Mouse (Mus musculus): Measurements from ENCODE around the gene Ly6g5b.
A peak's percentile ranks its signal among the peaks of the same experiment; 100 is the strongest.

Ly6g5b gene

GRCm38 (mm10) chr17:35080248-35080647, 35.0 kb downstream of the Ly6g5b start:
- no peak for DNase-seq (ENCODE audit: low spot score in 2 of 2)

- no peak for DNase-seq (ENCODE audit: low spot score in 2 of 2)
Measured at GRCm38 (mm10) chr17:35079778-35080177, 35.5 kb downstream of the Ly6g5b start.

DNA sequence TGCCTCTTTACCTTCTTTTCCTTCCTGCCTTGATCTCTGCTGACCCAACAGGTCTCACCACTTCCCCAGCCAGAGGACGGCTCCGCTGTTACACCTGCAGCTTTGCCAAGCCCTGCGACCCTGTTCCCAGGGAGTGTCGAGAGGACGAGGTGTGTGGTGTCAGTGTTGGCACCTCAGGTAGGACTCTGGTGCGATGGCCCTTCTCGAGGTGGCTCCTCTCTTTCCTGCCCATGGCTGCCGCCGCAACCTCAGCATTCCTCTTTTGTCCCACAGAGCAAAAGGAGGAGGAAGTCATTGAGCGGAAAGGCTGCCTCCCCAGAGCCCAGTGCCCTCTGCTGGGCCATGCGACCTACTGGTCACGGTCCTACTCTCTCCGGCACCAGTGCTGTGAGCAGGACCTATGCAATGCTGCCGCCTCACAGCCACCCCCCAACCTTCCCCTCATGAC, 37.4 kb downstream of the Ly6g5b start, which contains the start of gene Ly6g6d:
Gene Ly6g6d (minus strand): TSS at position 280 of the 448 bp plus-strand sequence.
- peak in 1 of 2 experiments; percentile 50 for DNase-seq (ENCODE audit: low spot score in 2 of 2)

DNA sequence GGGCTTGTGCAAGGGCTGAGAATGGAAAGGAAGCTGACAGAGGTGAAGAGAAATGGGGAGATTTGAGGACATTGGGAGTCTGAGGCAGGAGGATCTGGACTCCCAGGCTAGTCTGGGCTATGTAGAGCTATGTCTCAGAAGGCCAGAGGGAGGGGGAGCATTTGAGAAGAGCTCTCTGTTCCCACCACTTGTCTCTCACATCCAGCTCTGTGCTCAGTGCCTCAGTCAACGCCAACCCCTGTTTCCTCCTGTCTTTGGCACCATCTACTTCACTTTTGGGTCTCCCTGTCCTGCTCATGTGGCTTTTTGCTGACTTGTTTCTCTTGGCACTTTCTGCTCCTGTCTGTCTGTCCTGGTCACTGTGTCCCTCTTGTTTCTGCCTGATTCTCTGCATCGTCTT, 37.9 kb downstream of the Ly6g5b start:
- peak in 1 of 2 experiments; percentile 25 for DNase-seq (ENCODE audit: low spot score in 2 of 2)

DNA sequence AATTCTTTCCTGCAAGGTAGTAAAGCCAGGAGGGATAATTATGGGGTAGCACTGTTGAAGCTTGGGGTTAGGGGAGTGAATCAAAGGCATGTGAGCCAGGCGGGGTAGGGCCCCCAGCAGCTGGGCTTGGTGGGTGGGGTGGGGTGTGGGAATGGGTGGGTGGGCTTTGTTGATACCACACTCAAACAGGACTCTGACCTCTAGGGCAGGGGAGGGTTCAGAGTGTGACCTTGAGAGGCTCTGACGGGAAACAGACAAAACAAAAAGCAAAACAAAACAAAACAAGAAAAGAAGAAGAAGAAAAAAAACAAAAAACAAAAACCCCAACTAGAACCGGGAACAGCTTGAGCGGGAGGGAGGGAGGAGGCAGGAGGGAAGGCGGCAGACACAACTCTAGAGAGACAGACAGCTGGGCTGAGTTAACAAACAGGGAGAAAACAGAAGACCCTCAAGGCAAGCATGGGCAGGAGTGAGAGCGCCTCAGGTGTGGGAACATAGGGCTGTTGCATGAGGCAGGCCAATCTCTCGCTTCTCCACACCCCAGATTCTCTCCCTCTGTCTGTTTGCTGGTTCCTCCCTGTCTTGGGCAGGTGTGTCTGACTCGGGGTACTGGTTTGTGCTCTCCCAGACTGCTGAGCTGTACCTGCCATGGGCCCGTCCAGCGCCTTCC, 38.6 kb downstream of the Ly6g5b start, which contains the start of gene Ly6g6e:
Gene Ly6g6e (plus strand): TSS at position 396 of the 670 bp plus-strand sequence.
- DNase-seq (ENCODE audit: low spot score in 2 of 2), result no peak

GRCm38 (mm10) chr17:35074097-35074496, 41.1 kb downstream of the Ly6g5b start:
- DNase-seq (ENCODE audit: low spot score in 2 of 2), result no peak

DNA sequence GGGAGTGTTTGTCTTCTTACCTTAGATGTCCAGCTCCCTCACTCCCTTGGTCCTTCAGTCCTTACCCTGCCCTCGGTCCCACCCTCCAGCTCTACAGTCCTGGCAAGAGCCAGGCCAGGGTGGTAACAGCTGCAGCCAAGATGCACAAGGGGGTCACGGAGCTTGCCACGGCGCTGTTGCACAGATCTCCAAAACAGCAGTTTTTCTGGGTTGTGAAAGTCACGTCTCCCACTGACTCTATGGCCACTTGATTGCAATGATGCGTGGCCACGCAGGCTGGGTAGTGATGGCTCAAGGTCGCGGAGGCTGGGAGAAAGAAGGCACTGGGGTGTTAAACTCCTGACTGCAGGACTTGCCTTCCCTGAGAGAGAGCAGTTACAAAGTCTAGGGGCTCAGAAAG, 43.8 kb downstream of the Ly6g5b start:
- DNase-seq (ENCODE audit: low spot score in 2 of 2), result no peak

DNA sequence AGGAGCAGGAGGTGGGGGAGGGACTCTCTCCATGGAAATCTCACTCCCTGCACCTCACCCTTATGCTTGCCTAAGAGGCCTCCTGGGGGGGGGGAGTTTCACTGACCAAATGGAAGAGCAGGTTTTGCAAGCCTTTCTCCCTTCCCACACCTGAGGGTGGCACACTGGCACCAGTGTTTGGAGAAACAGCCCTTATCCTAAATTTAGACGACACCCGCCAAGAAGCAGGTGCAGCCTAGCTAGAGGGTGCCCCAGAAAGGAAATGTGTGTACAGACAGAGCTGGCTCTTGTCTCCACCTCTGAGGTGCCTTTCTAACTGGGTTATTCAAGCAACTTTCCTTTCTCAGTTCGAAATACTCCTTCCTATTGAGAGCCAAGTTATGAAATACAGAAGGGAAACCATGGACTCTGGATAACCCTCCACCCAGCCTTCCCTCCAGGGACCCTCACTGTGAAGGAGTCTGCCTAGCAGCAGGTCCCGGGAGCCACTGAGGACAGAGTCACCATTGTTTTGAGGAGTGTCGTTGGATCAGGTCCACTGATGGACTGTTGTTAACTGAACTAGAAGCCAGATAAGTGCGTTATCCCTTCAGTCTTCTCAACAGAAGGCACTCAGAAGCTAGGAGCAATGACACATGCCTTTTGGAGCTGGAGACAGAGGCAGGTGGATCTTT, 44.5 kb downstream of the Ly6g5b start:
- DNase-seq (ENCODE audit: low spot score in 2 of 2), result no peak

- no peak for DNase-seq (ENCODE audit: low spot score in 2 of 2)
Measured at GRCm38 (mm10) chr17:35068213-35068914, 46.9 kb downstream of the Ly6g5b start.

- DNase-seq (ENCODE audit: low spot score in 2 of 2), result no peak
Measured at GRCm38 (mm10) chr17:35066084-35066483, 49.1 kb downstream of the Ly6g5b start, which contains the start of gene Mpig6b. Gene Mpig6b (minus strand): TSS chr17:35066184.

- no peak for DNase-seq (ENCODE audit: low spot score in 2 of 2)
Measured at GRCm38 (mm10) chr17:35064951-35065947, 50.0 kb downstream of the Ly6g5b start, which contains the start of gene Ly6g6c. Gene Ly6g6c (plus strand): TSS chr17:35065388.

DNA sequence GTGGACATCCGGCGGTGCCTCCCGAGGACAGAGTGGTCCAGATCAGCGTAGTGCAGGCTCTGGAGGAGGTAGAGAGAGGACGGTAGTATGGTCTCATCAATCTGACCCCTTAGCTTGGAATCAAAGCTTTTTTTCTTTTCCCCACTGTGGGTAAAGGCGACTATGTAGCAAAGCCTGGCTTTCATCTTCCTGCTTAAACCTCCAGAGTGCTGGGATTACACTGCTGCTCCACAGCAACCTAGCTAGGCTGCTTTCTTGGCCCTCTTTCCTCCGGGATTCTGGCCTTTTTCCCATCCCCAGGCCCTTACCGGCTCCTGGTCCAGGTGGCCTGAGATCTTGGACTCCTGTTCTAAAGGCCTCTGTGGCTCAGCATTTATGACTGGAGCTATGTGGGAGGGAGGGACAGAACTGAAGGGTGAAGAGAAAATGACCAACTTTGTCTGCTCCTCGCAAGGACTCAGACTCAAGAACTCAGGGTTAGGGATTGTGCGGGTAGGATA, 50.8 kb downstream of the Ly6g5b start:
- no peak for DNase-seq (ENCODE audit: low spot score in 2 of 2)
